Mouse (Mus musculus) cerebellum, adult 2 months (tissue): Measurements from ENCODE around the gene Muc15.

Source experiments
- CTCF ChIP-seq: fragments of 200-500 bp; IDR thresholded peaks from 2 replicates; pipeline ENCODE4 v1.5.1; 2011; ENCODE audit warnings: low read depth, mild to moderate bottlenecking, control low read depth, low read length, moderate library complexity, borderline replicate concordance; ENCODE audit not compliant: insufficient read depth
- POLR2A ChIP-seq: fragments of 200-500 bp; IDR thresholded peaks from 2 replicates; pipeline ENCODE4 v1.6.1; 2011; ENCODE audit warnings: low read length, control low read depth, borderline replicate concordance; ENCODE audit not compliant: insufficient read depth

DNA sequence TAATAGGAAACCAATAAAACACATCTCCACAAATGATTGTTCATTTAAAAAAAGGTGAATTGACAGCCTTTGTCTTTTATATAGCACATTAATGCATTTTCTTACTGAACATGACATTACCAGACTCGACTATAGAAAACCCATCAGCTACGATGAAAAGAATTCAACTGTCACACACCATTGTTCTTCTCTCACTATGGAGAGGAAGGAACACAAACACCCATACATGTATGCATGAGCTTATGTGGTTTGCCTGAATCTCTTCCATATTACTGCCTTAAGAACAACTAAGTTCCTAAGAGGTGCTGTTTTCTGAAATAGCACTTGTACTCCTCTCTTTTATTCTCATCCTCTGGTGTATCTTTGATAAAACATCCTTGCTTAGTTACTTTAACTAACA is 38.3 kb downstream of the Muc15 start:
- TF ChIP-seq CTCF, result no peak
- no peak for TF ChIP-seq POLR2A
